Mouse (Mus musculus) WW6 (cell line): ENCODE measurements at regions not wholly inside any gene's neighbourhood (a gene's known extent, or its start where the extent isn't known, plus 50 kb on each side); places are given as distances from the start of the nearest gene placed in this dataset.
"Not testable (repeated sequence)": the region's sequence is repeated elsewhere in the genome, so short reads cannot be mapped to it uniquely, and the experiment has no call there.

ENCODE experiments used
- DNase-seq: peaks from one replicate; pipeline ENCODE4 v3.0.0-alpha.2; 2013; ENCODE audit warnings: low read depth, low spot score

DNA sequence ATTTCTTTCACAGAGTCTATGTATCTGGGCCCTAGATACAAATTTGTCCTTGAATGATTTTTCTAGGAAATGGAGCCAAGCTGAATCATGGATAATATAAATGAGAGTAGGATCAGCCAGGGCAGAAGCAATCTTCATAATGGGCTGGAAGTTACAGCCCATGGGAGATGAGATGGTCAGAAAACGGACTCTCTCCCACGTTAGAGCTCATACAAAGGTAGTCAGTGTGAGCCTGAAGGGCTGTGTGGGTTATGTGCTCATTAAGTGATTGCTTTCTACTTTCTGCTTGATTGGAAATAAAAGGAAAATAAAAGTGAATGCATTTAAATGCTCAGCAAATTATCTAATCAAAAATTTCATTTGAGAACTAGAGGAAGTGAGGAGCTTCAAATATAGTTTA lies 2017.1 kb upstream of the Pcdh20 start:
- DNase-seq = no peak

- DNase-seq = no peak
These were observed 1976.8 kb upstream of the Pcdh20 start for GRCm38 (mm10) chr14:90447971-90448370.

- peak; percentile 33 for DNase-seq
These were observed 1961.8 kb upstream of the Pcdh20 start for GRCm38 (mm10) chr14:90432874-90433543.

DNA sequence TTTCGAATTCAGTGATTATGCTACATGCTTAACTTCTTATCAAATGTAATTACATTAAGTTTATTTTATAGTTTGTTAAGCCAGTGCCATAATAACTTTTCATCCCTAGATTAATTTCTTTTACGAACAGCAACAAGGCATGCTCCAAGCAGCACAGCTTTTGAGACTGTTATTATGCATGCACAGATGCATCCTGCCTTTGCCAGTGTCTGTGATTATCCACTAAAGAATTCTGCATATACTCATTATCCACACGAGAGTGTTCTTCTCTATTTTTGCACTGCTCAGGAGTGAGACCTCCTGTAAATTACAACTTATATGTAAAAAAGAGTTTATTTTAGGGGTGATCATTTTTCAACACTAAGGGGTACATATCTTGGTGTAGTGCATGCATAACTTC lies 1941.5 kb upstream of the Pcdh20 start:
- DNase-seq = no peak

DNA sequence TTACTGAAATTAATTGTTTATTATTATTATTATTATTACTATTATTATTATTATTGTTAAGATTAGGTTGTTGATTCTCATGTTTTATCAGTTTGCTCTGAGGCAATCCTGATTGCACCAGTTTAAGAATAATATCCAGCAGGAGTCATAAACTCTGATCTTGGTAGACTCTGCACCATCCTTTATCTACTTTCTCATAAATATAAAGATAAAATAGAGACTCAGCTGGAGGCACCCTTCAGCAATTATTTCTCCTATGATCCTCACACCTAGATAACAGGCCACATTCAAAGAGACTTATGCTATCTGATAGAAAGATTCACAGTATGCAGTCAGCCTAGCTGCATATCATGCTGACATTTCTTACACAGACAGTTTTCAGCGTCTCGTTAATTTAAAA lies 1935.2 kb upstream of the Pcdh20 start:
- no peak for DNase-seq

- DNase-seq = no peak
These were observed 1934.3 kb upstream of the Pcdh20 start for GRCm38 (mm10) chr14:90405476-90405875.

DNA sequence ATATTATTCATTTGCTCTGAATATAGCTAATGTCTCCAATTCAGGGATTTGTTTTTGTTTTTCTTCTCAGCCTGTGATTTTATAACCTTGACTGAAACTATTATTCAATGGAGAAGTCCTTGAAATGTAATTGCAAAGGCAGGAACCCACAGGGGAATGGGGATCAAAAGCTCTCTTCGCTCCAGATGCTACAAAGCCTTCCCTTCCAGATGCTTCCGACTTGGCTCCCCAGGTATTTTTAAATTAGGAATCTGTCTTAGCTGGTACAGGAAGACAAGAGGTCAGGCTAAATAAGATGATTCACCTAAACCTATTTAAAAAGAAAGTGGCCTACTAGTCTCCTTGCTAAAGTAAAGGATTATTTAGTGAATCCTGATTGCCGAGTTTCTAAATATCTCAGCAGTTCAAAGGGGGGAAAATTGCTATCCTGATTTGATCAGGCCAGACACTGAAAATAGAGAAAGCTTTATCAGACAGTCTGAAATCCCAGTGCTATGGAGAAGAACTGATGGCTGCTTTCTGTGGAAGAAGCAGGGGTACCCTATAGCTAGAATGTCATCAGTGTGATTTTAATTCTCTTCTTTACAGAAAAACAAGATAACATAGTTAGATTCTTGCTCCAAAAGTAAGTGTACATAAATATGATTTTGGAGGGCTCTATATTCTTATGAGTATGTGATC lies 1896.2 kb upstream of the Pcdh20 start:
- no peak for DNase-seq

DNA sequence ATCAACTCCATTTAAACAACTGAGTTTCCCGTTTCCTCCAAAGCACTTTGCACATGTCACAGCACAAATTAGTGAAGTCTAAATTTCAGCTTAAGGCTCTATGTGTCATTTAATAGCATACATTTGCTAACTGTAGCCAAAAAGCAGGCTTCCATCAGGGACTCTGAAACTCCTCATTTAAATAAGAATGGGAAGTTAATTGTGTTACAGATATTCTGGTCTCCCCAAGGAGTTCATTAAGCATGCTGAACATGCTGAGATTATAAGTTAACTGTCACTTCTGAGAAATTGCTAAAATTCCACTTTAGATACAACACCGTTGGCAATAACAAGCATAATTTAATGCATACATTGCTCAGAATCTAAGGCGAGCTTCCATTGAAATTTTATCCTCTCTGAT lies 1863.3 kb upstream of the Pcdh20 start:
- no peak for DNase-seq

- DNase-seq = not testable (repeated sequence)
These were observed 1824.3 kb upstream of the Pcdh20 start for GRCm38 (mm10) chr14:90295456-90295855.

- no peak for DNase-seq
These were observed 1774.8 kb upstream of the Pcdh20 start for GRCm38 (mm10) chr14:90246042-90246441.

DNA sequence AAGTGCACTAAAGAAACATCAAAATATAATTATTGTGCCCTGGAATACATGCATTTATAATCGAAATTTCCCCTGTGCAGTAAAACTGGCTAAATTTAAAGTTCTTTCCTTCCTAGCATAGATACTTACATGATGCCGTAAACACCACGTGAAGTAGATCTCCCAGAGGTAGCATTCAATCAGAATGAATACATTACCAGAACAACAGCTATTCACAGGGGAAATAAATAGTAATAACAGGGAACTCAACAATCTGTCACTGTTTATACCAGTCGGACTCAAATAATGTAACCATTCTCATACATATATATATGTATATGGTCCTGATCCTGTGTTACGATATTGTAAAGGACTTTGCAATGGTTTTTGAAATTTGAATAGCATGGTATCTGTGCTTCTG lies 1761.5 kb upstream of the Pcdh20 start:
- no peak for DNase-seq

DNA sequence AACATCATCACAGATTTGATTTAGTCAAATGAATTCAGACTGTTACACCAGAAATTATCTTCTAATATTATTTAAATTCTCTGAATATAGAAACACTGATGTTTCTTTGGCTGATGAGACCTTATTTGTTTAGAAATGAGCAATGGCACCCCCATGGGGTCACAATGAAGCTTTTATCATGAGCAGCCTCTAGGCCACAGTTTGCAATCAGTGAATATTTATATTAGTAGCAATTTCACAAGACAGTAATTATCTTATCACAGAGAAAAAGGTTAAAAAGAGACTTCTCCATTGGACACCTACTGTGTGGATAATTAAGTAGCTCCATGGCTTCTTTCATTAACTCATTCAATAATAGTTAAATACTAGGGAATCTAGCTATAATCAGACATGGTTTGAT lies 1729.1 kb upstream of the Pcdh20 start:
- DNase-seq = no peak

GRCm38 (mm10) chr14:90197791-90198190 lies 1726.6 kb upstream of the Pcdh20 start:
- no peak for DNase-seq

- DNase-seq = no peak
These were observed 1701.5 kb upstream of the Pcdh20 start for GRCm38 (mm10) chr14:90172729-90173128.
